Mouse (Mus musculus): Measurements from ENCODE around the gene D16Ertd472e. TPM values are rescaled to one million over a fixed set of nuclear protein-coding genes. Genes with fewer than 3 reads are reported as not detected.

Gene D16Ertd472e
- total RNA-seq, 2 experiments from 2014 or later: 2.3 to 2.6 TPM

DNA sequence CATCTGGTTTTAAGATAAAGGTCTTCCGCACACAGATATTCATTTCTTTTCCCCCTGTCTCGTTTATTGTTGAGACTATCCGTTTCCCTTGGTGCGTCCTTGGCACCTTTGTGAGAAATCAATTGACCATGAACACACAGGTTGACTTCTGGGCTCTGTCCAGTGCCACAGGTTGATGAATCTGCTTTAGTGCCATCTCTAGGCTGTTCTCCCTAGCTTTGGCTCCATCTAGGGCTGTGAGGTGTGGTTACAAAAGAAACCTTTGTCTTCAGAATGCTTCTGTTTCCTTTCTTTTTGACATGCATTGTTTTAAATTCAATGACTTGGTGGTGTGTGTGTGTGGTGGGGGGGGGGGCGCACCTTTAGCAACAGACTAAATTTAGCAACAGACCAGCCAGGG, 85.7 kb downstream of the D16Ertd472e start:
- DNase-seq (ENCODE audit: low spot score): no peak

Other genes with a start within 250 kb of the D16Ertd472e start
- gene Btg3, start 199.5 kb downstream of the D16Ertd472e start, total RNA-seq (2021): 1 to 10 TPM; 2.3 to 2.7 TPM

Measured in gastrocnemius, adult 18-20 months (tissue).